In genomic region chr9:106332746-106333145, GRCm38 (mm10) we compare ENCODE assay signal across 27 mouse cellular contexts. TPM values are rescaled to one million over a fixed set of nuclear protein-coding genes. Genes with fewer than 3 reads are reported as not detected.
DNase-seq lines count a peak whose midpoint lies in the region; ATAC-seq and TF ChIP-seq lines count a peak whose summit lies in the region.
"Had no signal": no experiment of that assay in that cellular context is flagged by ENCODE, and none has a peak within 500 bp of the region (broad histone marks: within the 10 kb centered on the region; RNA-seq: fewer than 3 reads in every experiment).

No protein-coding gene starts in this region.

- no peak for ATAC-seq in hindbrain, embryonic 16.5 days
- ATAC-seq in liver, postnatal 0 days, result no peak
- no peak for ATAC-seq in frontal cortex, adult (ENCODE audit: low TSS enrichment)
- ATAC-seq: activated CD4-positive, CD25-positive, alpha-beta regulatory T cell, adult 4 months; CD4-positive, CD25-positive, alpha-beta regulatory T cell, adult 4 months; forebrain, embryonic 14.5 days; Patski had no signal

- no peaks in the 10 kb centered on the region for H3K79me2 ChIP-seq in liver, adult 2 months (ENCODE audit: control insufficient read depth, insufficient read depth, low read length)

- H3K4me2 ChIP-seq in hindbrain, embryonic 16.5 days (ENCODE audit: low read length), result no peak overlapping the region
- no peak overlapping the region for H3K4me2 ChIP-seq in liver, postnatal 0 days (ENCODE audit: low read depth, low read length)
- H3K4me2 ChIP-seq: embryonic facial prominence, embryonic 15.5 days; heart, embryonic 11.5 days; heart, embryonic 15.5 days; hindbrain, embryonic 14.5 days had no signal

- TF ChIP-seq EP300 in liver, postnatal 0 days (IDR thresholded peaks at IDR 0.05; ENCODE audit: low read depth), result no peak

- TF ChIP-seq POLR2A in liver, adult 2 months (IDR thresholded peaks at IDR 0.05; ENCODE audit: extremely low read depth, insufficient read depth, low read length), result no peak

- peaks cover 23% of the 10 kb centered on the region for H3K36me3 ChIP-seq in hindbrain, embryonic 10.5 days
- H3K36me3 ChIP-seq in hindbrain, embryonic 16.5 days (ENCODE audit: control insufficient read depth, insufficient read depth, low read length), result no peaks in the 10 kb centered on the region
- H3K36me3 ChIP-seq in liver, adult 2 months (ENCODE audit: control insufficient read depth, insufficient read depth, low read length), result no peaks in the 10 kb centered on the region
- H3K36me3 ChIP-seq in liver, postnatal 0 days (replicated peaks; ENCODE audit: insufficient read depth, low read length), result no peaks in the 10 kb centered on the region
- H3K36me3 ChIP-seq in limb, embryonic 10.5 days, result peaks cover 30% of the 10 kb centered on the region
- H3K36me3 ChIP-seq: embryonic facial prominence, embryonic 15.5 days; heart, embryonic 15.5 days had no signal

- 70% methylated on average over 3 of the region's 3 CpGs for WGBS in hindbrain, embryonic 10.5 days
- WGBS in hindbrain, embryonic 16.5 days, result 85% methylated on average over 3 of the region's 3 CpGs
- 79% methylated on average over 3 of the region's 3 CpGs for WGBS in liver, adult 2 months
- 44% methylated on average over 3 of the region's 3 CpGs for WGBS in liver, postnatal 0 days (ENCODE audit: insufficient replicate concordance)
- WGBS in limb, embryonic 10.5 days, result 80% methylated on average over 3 of the region's 3 CpGs

- peaks cover 44% of the 10 kb centered on the region for H3K4me1 ChIP-seq in hindbrain, embryonic 10.5 days (replicated peaks)
- H3K4me1 ChIP-seq in hindbrain, embryonic 16.5 days (ENCODE audit: control insufficient read depth, insufficient read depth, low read depth, low read length), result no peaks in the 10 kb centered on the region
- no peaks in the 10 kb centered on the region for H3K4me1 ChIP-seq in liver, adult 2 months (ENCODE audit: control insufficient read depth, insufficient read depth, low read length)
- H3K4me1 ChIP-seq in liver, postnatal 0 days (ENCODE audit: insufficient read depth), result no peaks in the 10 kb centered on the region
- peaks cover 66% of the 10 kb centered on the region for H3K4me1 ChIP-seq in limb, embryonic 10.5 days

- peak overlapping the region; percentile 31; the same call in 1 of the 2 replicates for H3K27ac ChIP-seq in hindbrain, embryonic 10.5 days
- H3K27ac ChIP-seq in hindbrain, embryonic 16.5 days (ENCODE audit: low read depth, low read length), result no peak overlapping the region
- H3K27ac ChIP-seq in liver, adult 2 months (replicated peaks; ENCODE audit: insufficient read depth, low read depth, low read length), result no peak overlapping the region
- no peak overlapping the region for H3K27ac ChIP-seq in liver, postnatal 0 days (ENCODE audit: low read depth)
- H3K27ac ChIP-seq in limb, embryonic 10.5 days, result peak overlapping the region; percentile 32; the same call in 1 of the 2 replicates
- H3K27ac ChIP-seq: embryonic facial prominence, embryonic 15.5 days; heart, adult 2 months; heart, embryonic 15.5 days; hindbrain, embryonic 14.5 days had no signal

- H3K9me3 ChIP-seq in hindbrain, embryonic 10.5 days, result no peaks in the 10 kb centered on the region
- no peaks in the 10 kb centered on the region for H3K9me3 ChIP-seq in hindbrain, embryonic 16.5 days (ENCODE audit: control insufficient read depth, low read length)
- no peaks in the 10 kb centered on the region for H3K9me3 ChIP-seq in liver, postnatal 0 days (ENCODE audit: low read length)
- H3K9me3 ChIP-seq in limb, embryonic 10.5 days (replicated peaks), result no peaks in the 10 kb centered on the region
- H3K9me3 ChIP-seq: embryonic facial prominence, embryonic 15.5 days; forebrain, embryonic 10.5 days; G1E; heart, embryonic 15.5 days had no signal

- H3K27me3 ChIP-seq in hindbrain, embryonic 10.5 days (ENCODE audit: insufficient read depth, poor library complexity, severe bottlenecking), result no peaks in the 10 kb centered on the region
- H3K27me3 ChIP-seq in hindbrain, embryonic 16.5 days (replicated peaks; ENCODE audit: control insufficient read depth, insufficient read depth, low read length), result no peaks in the 10 kb centered on the region
- H3K27me3 ChIP-seq in liver, adult 2 months (ENCODE audit: control insufficient read depth, insufficient read depth, low read length), result no peaks in the 10 kb centered on the region
- no peaks in the 10 kb centered on the region for H3K27me3 ChIP-seq in liver, postnatal 0 days (ENCODE audit: insufficient read depth, low read length)
- no peaks in the 10 kb centered on the region for H3K27me3 ChIP-seq in limb, embryonic 10.5 days (ENCODE audit: low read depth, poor library complexity, severe bottlenecking)
- H3K27me3 ChIP-seq: embryonic facial prominence, embryonic 15.5 days; heart, embryonic 15.5 days; Patski had no signal

- H3K4me3 ChIP-seq in hindbrain, embryonic 10.5 days, result no peak overlapping the region
- no peak overlapping the region for H3K4me3 ChIP-seq in hindbrain, embryonic 16.5 days (ENCODE audit: low read length)
- no peak overlapping the region for H3K4me3 ChIP-seq in liver, adult 2 months (ENCODE audit: insufficient read depth, low read depth, low read length)
- H3K4me3 ChIP-seq in liver, postnatal 0 days (ENCODE audit: low read depth, low read length), result no peak overlapping the region
- H3K4me3 ChIP-seq in limb, embryonic 10.5 days, result no peak overlapping the region
- H3K4me3 ChIP-seq: embryonic facial prominence, embryonic 15.5 days; erythroblast, embryonic 14.5 days; forebrain, embryonic 10.5 days; heart, adult 2 months; heart, embryonic 15.5 days had no signal

- no peak for TF ChIP-seq CTCF in liver, adult 2 months (IDR thresholded peaks at IDR 0.05; ENCODE audit: low read depth, low read length)
- no peak for TF ChIP-seq CTCF in liver, postnatal 0 days (IDR thresholded peaks at IDR 0.05; ENCODE audit: low read depth)

- H3K9ac ChIP-seq in hindbrain, embryonic 16.5 days (ENCODE audit: low read depth, low read length), result no peak overlapping the region
- no peak overlapping the region for H3K9ac ChIP-seq in liver, adult 2 months (ENCODE audit: low read depth, low read length)
- H3K9ac ChIP-seq in liver, postnatal 0 days (replicated peaks), result no peak overlapping the region
- H3K9ac ChIP-seq: embryonic facial prominence, embryonic 15.5 days; heart, embryonic 15.5 days; hindbrain, embryonic 14.5 days had no signal

- DNase-seq in hindbrain, embryonic 10.5 days (ENCODE audit: low spot score), result no peak
- DNase-seq in liver, adult 2 months (ENCODE audit: extremely low read depth, low read depth, low spot score), result peak; percentile 25
- DNase-seq in liver, postnatal 0 days, result no peak
- DNase-seq in limb, embryonic 10.5 days (ENCODE audit: low spot score), result no peak
- no peak for DNase-seq in thymus, postnatal 36 days
- no peak for DNase-seq in gastrocnemius, adult 18-20 months (ENCODE audit: low spot score)
- DNase-seq: adrenal gland, postnatal 25 days; B cell, adult 2 months; cerebellum, adult 11 months; cerebellum, adult 8-10 months; cerebellum, postnatal 25 days; gastrocnemius, postnatal 10 days; heart, adult 2 months; heart, postnatal 14 days had no signal

RNA-seq across cellular contexts. Expression of gene Dusp7, which starts 35.7 kb away (rescaled TPM):
- polyA plus RNA-seq in hindbrain, embryonic 10.5 days (2016; fragmentation: Nextera tagmentation; extraction: Ambion mirVana), result 16.1 and 16.6 TPM in 2 replicates
- polyA plus RNA-seq in hindbrain, embryonic 16.5 days (2015; fragmentation: Nextera tagmentation; extraction: Ambion mirVana), result 12.5 and 13.1 TPM in 2 replicates
- total RNA-seq in liver, adult 2 months (2014; rRNA removed), result 1.8 and 2.5 TPM in 2 replicates
- polyA plus RNA-seq in liver, adult 2 months (2012; rRNA removed), result 7.7 and 10.1 TPM in 2 replicates
- 3.4 TPM in 2 replicates for polyA plus RNA-seq in liver, postnatal 0 days (2015; fragmentation: Nextera tagmentation; extraction: Ambion mirVana)
- 43.1 and 44.9 TPM in 2 replicates for polyA plus RNA-seq in limb, embryonic 10.5 days (2016; fragmentation: Nextera tagmentation; extraction: Ambion mirVana)
- total RNA-seq in gastrocnemius, adult 18-20 months (2021), result 10 to 100 TPM; 15.3 to 27.6 TPM

RNA-seq across cellular contexts. Expression of gene Poc1a, which starts 51.9 kb away (rescaled TPM):
- polyA plus RNA-seq in hindbrain, embryonic 10.5 days (2016; fragmentation: Nextera tagmentation; extraction: Ambion mirVana), result 36.7 and 41.8 TPM in 2 replicates
- polyA plus RNA-seq in hindbrain, embryonic 16.5 days (2015; fragmentation: Nextera tagmentation; extraction: Ambion mirVana), result 8.9 and 9.7 TPM in 2 replicates
- total RNA-seq in liver, adult 2 months (2014; rRNA removed), result 1.8 and 3.2 TPM in 2 replicates
- polyA plus RNA-seq in liver, adult 2 months (2012; rRNA removed), result 3.1 and 3.9 TPM in 2 replicates
- polyA plus RNA-seq in liver, postnatal 0 days (2015; fragmentation: Nextera tagmentation; extraction: Ambion mirVana), result 13.0 and 14.5 TPM in 2 replicates
- 42.9 and 43.9 TPM in 2 replicates for polyA plus RNA-seq in limb, embryonic 10.5 days (2016; fragmentation: Nextera tagmentation; extraction: Ambion mirVana)
- 1 to 10 TPM; 1.8 to 1.9 TPM for total RNA-seq in gastrocnemius, adult 18-20 months (2021)

Comparison
In these comparisons a context has a peak if more than half of its experiments do, and no peak if none do; other contexts are left out.
1. H3K27ac ChIP-seq: peak in hindbrain, embryonic 10.5 days (single experiment) and limb, embryonic 10.5 days (single experiment); none in hindbrain, embryonic 16.5 days (single experiment), liver, adult 2 months (single experiment) and liver, postnatal 0 days (single experiment).